In the genomic region with DNA sequence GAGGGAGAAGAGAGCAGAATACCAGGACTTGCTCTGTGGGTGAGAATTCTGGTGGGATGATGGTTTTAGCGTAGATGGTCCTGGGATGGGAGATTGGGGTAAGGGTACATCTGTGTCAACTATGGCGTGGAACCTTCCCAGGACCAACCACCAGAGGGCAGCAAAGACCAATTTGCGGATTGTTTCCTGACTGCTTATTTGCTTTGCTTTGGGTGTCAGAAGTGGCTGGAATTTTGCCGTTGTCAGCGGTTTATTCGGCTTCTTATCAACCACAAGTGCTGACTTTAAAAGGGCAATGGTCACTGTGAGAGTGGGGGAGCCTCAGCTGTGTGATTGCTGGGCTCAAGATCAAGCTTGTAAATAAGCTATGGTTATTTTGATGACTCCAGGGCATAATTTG, we compare ENCODE assay signal across 8 mouse cellular contexts. TPM values are rescaled to one million over a fixed set of nuclear protein-coding genes. Genes with fewer than 3 reads are reported as not detected.
A peak's percentile ranks its signal among the peaks of the same experiment; 100 is the strongest.
DNase-seq lines count a peak whose midpoint lies in the region; ATAC-seq and TF ChIP-seq lines count a peak whose summit lies in the region.

No protein-coding gene starts in this region.

- no peaks in the 10 kb centered on the region for H3K36me3 ChIP-seq in midbrain, embryonic 10.5 days

- ATAC-seq in activated CD4-positive, CD25-positive, alpha-beta regulatory T cell, adult 4 months: peak; percentile 81

- peak; percentile 93 for TF ChIP-seq CTCF in left cerebral cortex, adult 2 months (IDR thresholded peaks at IDR 0.05)

- 12% methylated on average over 6 of the region's 6 CpGs for WGBS in midbrain, embryonic 10.5 days

- peak; percentile 90 to 92 for DNase-seq in cerebellum, postnatal 25 days
- peak; percentile 89 to 90 for DNase-seq in frontal cortex, postnatal 36 days (ENCODE audit: low spot score in 2 of 2)
- peak; percentile 92 for DNase-seq in induced T-regulatory cell, adult 2 months (ENCODE audit: low read depth)
- peak; percentile 78 to 90 for DNase-seq in left cerebral cortex, adult 2 months (ENCODE audit: extremely low spot score in 1 of 2, low spot score in 2 of 2)
- peak; percentile 87 for DNase-seq in midbrain, embryonic 10.5 days (ENCODE audit: low spot score)
- DNase-seq in right cerebral cortex, postnatal 36 days (ENCODE audit: low spot score in 2 of 2): peak; percentile 56 to 63
- peak; percentile 73 to 90 for DNase-seq in urinary bladder, postnatal 4 days (ENCODE audit: low spot score in 2 of 2)

- no peaks in the 10 kb centered on the region for H3K4me1 ChIP-seq in midbrain, embryonic 10.5 days

- intact Hi-C loops in left cerebral cortex, adult 2 months (cut with DNase I): loop anchor here (1.0 to 2.0 kb wide), 3 partner anchors 233 to 684 kb away; no protein-coding TSS in a partner anchor

- H3K27me3 ChIP-seq in midbrain, embryonic 10.5 days (ENCODE audit: low read depth, poor library complexity, severe bottlenecking): 0 out of 2 replicates have a peak, but pooled peaks cover 5% of the 10 kb centered on the region

- no peak overlapping the region for H3K4me3 ChIP-seq in left cerebral cortex, adult 2 months
- no peak overlapping the region for H3K4me3 ChIP-seq in midbrain, embryonic 10.5 days

- H3K27ac ChIP-seq in left cerebral cortex, adult 2 months: no peak overlapping the region
- H3K27ac ChIP-seq in midbrain, embryonic 10.5 days (replicated peaks): no peak overlapping the region

- H3K9me3 ChIP-seq in midbrain, embryonic 10.5 days (replicated peaks): no peaks in the 10 kb centered on the region

RNA-seq across cellular contexts. Expression of gene Acoxl, which starts 50.8 kb away (rescaled TPM):
- under 1 TPM in 1 of 2 experiments, not detected in 1; 0.41 TPM for polyA plus RNA-seq in activated CD4-positive, CD25-positive, alpha-beta regulatory T cell, adult 4 months (2017; shearing (Covaris generic))
- not detected for total RNA-seq in left cerebral cortex, adult 2 months (2021)
- 0.05 and 0.07 TPM in 2 replicates for polyA plus RNA-seq in midbrain, embryonic 10.5 days (2016; fragmentation: Nextera tagmentation; extraction: Ambion mirVana)

RNA-seq across cellular contexts. Expression of gene Bub1, which starts 57.8 kb away (rescaled TPM):
- polyA plus RNA-seq in activated CD4-positive, CD25-positive, alpha-beta regulatory T cell, adult 4 months (2017; shearing (Covaris generic)): 1 to 10 TPM; 5.2 to 7.5 TPM
- total RNA-seq in left cerebral cortex, adult 2 months (2021): under 1 TPM in 1 of 2 experiments, not detected in 1; 0.16 TPM
- 100 and 109 TPM in 2 replicates for polyA plus RNA-seq in midbrain, embryonic 10.5 days (2016; fragmentation: Nextera tagmentation; extraction: Ambion mirVana)

Comparison
In these comparisons a context has a peak if more than half of its experiments do, and no peak if none do; other contexts are left out.
1. RNA of gene Bub1, which starts 57.8 kb away (polyA plus RNA-seq): 100 to 109 TPM in midbrain, embryonic 10.5 days; 5.2 to 7.5 TPM in activated CD4-positive, CD25-positive, alpha-beta regulatory T cell, adult 4 months; every median in the first group is over 10 times any median in the second.
2. Peak in every context shown above with its lines, with median percentiles within 50 percentile points of each other: DNase-seq.